Mouse (Mus musculus): ENCODE measurements around the gene Ccn1. TPM values are rescaled to one million over a fixed set of nuclear protein-coding genes. Genes with fewer than 3 reads are reported as not detected.

Gene Ccn1
- total and polyA plus RNA-seq, 3 experiments: not detected

- TF ChIP-seq POLR2AphosphoS5 (IDR thresholded peaks at IDR 0.05; ENCODE audit: insufficient replicate concordance, low read depth, low read length) (no peak), TAL1 (conservative IDR thresholded peaks at IDR 0.05; ENCODE audit: low read depth, low read length) (no peak), GATA1 (IDR thresholded peaks at IDR 0.05; ENCODE audit: borderline replicate concordance, low read length) (no peak), GATA2 (IDR thresholded peaks at IDR 0.05; ENCODE audit: borderline replicate concordance, low read depth, low read length) (no peak), CTCF (IDR thresholded peaks at IDR 0.05; ENCODE audit: low read depth, low read length) (no peak)
- no peak for ATAC-seq (ENCODE audit: extremely low read depth, insufficient number of reproducible peaks, low FRiP score, poor library complexity, severe bottlenecking)
- no peaks in the 10 kb centered on the region for H3K4me1 ChIP-seq (ENCODE audit: insufficient read depth, low read depth, low read length)
- no peaks in the 10 kb centered on the region for H3K36me3 ChIP-seq (replicated peaks)
- peaks cover 32% of the 10 kb centered on the region for H3K9me3 ChIP-seq (replicated peaks)
- DNase-seq (ENCODE audit: low spot score): no peak
- no peak overlapping the region for H3K4me3 ChIP-seq (ENCODE audit: low read depth, low read length)
- H3K27me3 ChIP-seq (ENCODE audit: insufficient read depth, low read length): no peaks in the 10 kb centered on the region
Measured at GRCm38 (mm10) chr3:145684604-145685441, 35.0 kb upstream of the Ccn1 start.

DNA sequence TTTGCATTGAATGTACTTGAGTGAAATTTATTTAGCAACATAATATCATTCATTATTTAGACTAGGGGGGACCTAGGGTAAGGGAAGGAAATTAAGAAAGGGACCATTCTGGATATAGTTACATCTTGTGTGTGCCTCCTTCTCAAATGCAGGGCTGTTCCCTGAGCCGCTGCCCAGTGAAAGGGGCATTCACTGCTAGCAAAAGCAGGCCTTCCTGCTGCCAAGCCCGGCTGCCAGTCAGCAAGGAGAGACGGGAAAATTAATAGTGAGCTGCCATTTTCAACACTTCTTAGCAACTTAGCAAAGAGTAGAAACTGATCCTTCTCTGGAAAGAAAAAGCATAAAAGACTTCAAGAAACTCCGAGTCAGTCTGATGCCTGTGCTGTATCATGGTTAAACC, 34.4 kb upstream of the Ccn1 start:
- peaks cover 34% of the 10 kb centered on the region for H3K9me3 ChIP-seq (replicated peaks)
- H3K27me3 ChIP-seq (ENCODE audit: insufficient read depth, low read length): no peaks in the 10 kb centered on the region
- H3K36me3 ChIP-seq (replicated peaks): no peaks in the 10 kb centered on the region
- H3K4me3 ChIP-seq (ENCODE audit: low read depth, low read length): no peak overlapping the region
- no peak for ATAC-seq (ENCODE audit: extremely low read depth, insufficient number of reproducible peaks, low FRiP score, poor library complexity, severe bottlenecking)
- H3K4me1 ChIP-seq (ENCODE audit: insufficient read depth, low read depth, low read length): no peaks in the 10 kb centered on the region
- no peak for DNase-seq (ENCODE audit: low spot score)
- no peak for TF ChIP-seq GATA2 (IDR thresholded peaks at IDR 0.05; ENCODE audit: borderline replicate concordance, low read depth, low read length)
- no peak for TF ChIP-seq CTCF (IDR thresholded peaks at IDR 0.05; ENCODE audit: low read depth, low read length)
- TF ChIP-seq TAL1 (conservative IDR thresholded peaks at IDR 0.05; ENCODE audit: low read depth, low read length): no peak

DNA sequence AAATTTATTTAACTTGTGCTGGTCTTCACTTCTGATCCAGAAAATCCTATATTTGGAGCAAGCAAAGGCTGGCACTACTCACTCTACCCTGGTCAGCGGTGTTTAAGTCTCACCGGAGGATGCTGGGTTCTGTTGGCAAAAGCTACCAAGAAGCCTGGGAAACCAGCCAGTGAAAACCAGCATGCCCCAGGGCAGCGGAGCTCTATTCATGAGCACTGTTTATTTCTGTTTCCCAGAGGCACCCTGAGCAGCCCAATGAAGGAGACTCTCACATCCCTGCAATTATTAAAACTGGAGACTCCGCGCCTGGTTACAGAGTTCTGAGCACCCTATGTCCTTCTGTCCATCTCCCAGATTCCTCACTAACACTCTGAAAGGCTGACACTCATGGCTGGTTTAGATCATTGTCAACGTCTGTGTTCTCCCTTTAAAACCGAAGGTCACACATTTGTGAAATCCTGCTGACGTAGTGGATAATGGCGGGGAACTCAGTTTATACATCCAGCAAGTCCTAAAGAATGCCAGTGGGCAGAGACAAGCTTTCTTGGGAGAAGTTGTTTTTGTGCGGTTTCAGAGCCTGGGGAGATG, 31.7 kb upstream of the Ccn1 start:
- H3K27me3 ChIP-seq (ENCODE audit: insufficient read depth, low read length): no peaks in the 10 kb centered on the region
- no peaks in the 10 kb centered on the region for H3K36me3 ChIP-seq (replicated peaks)
- no peak overlapping the region for H3K4me3 ChIP-seq (ENCODE audit: low read depth, low read length)
- H3K4me1 ChIP-seq (ENCODE audit: insufficient read depth, low read depth, low read length): no peaks in the 10 kb centered on the region
- no peak for TF ChIP-seq GATA2 (IDR thresholded peaks at IDR 0.05; ENCODE audit: borderline replicate concordance, low read depth, low read length)
- no peak for TF ChIP-seq GATA1 (IDR thresholded peaks at IDR 0.05; ENCODE audit: borderline replicate concordance, low read length)
- TF ChIP-seq POLR2AphosphoS5 (IDR thresholded peaks at IDR 0.05; ENCODE audit: insufficient replicate concordance, low read depth, low read length): no peak
- no peak for TF ChIP-seq CTCF (IDR thresholded peaks at IDR 0.05; ENCODE audit: low read depth, low read length)
- no peak for TF ChIP-seq TAL1 (conservative IDR thresholded peaks at IDR 0.05; ENCODE audit: low read depth, low read length)
- no peak for ATAC-seq (ENCODE audit: extremely low read depth, insufficient number of reproducible peaks, low FRiP score, poor library complexity, severe bottlenecking)
- DNase-seq (ENCODE audit: low spot score): no peak
- H3K9me3 ChIP-seq (replicated peaks): peaks cover 40% of the 10 kb centered on the region

- Histone ChIP-seq H3K4me1 (ENCODE audit: insufficient read depth, low read depth, low read length) (no peaks in the 10 kb centered on the region), H3K4me3 (ENCODE audit: low read depth, low read length) (no peak overlapping the region), H3K27me3 (ENCODE audit: insufficient read depth, low read length) (no peaks in the 10 kb centered on the region), H3K36me3 (replicated peaks) (no peaks in the 10 kb centered on the region), H3K9me3 (replicated peaks) (peaks cover 42% of the 10 kb centered on the region)
- DNase-seq (ENCODE audit: low spot score) (no peak), ATAC-seq (ENCODE audit: extremely low read depth, insufficient number of reproducible peaks, low FRiP score, poor library complexity, severe bottlenecking) (no peak)
- no peak for TF ChIP-seq GATA1 (IDR thresholded peaks at IDR 0.05; ENCODE audit: borderline replicate concordance, low read length)
- TF ChIP-seq CTCF (IDR thresholded peaks at IDR 0.05; ENCODE audit: low read depth, low read length): no peak
Measured at GRCm38 (mm10) chr3:145680686-145681085, 30.9 kb upstream of the Ccn1 start.

- Histone ChIP-seq H3K9me3 (replicated peaks) (peaks cover 35% of the 10 kb centered on the region), H3K4me1 (ENCODE audit: insufficient read depth, low read depth, low read length) (no peaks in the 10 kb centered on the region), H3K27me3 (ENCODE audit: insufficient read depth, low read length) (no peaks in the 10 kb centered on the region), H3K4me3 (ENCODE audit: low read depth, low read length) (no peak overlapping the region), H3K36me3 (replicated peaks) (no peaks in the 10 kb centered on the region)
- TF ChIP-seq GATA1 (IDR thresholded peaks at IDR 0.05; ENCODE audit: borderline replicate concordance, low read length) (no peak), POLR2AphosphoS5 (IDR thresholded peaks at IDR 0.05; ENCODE audit: insufficient replicate concordance, low read depth, low read length) (no peak), CTCF (IDR thresholded peaks at IDR 0.05; ENCODE audit: low read depth, low read length) (no peak), TAL1 (conservative IDR thresholded peaks at IDR 0.05; ENCODE audit: low read depth, low read length) (no peak), GATA2 (IDR thresholded peaks at IDR 0.05; ENCODE audit: borderline replicate concordance, low read depth, low read length) (no peak)
- DNase-seq (ENCODE audit: low spot score): no peak
- ATAC-seq (ENCODE audit: extremely low read depth, insufficient number of reproducible peaks, low FRiP score, poor library complexity, severe bottlenecking): no peak
Measured at GRCm38 (mm10) chr3:145676212-145676611, 26.4 kb upstream of the Ccn1 start.

DNA sequence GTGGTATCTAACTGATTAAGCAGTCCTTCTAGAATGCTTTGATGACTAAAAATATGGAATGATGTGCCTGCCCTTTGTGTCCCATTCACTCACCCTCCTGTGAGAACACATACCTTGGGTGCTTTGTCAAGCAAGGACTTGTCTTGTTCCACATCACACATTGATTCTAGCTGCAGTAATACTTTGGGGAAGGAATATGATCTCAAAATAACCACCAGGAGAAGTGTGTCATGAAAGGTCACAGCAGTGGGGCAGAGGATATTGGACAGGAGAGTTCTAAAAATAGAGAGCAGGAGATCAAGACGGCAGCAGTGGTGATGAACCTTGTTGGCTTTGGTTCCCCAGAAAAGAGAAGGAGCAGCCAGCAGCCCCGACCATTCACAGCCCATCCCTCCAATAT, 25.0 kb upstream of the Ccn1 start:
- no peaks in the 10 kb centered on the region for H3K27me3 ChIP-seq (ENCODE audit: insufficient read depth, low read length)
- DNase-seq (ENCODE audit: low spot score) (no peak), ATAC-seq (ENCODE audit: extremely low read depth, insufficient number of reproducible peaks, low FRiP score, poor library complexity, severe bottlenecking) (no peak)
- no peaks in the 10 kb centered on the region for H3K4me1 ChIP-seq (ENCODE audit: insufficient read depth, low read depth, low read length)
- no peak for TF ChIP-seq TAL1 (conservative IDR thresholded peaks at IDR 0.05; ENCODE audit: low read depth, low read length)
- no peak for TF ChIP-seq CTCF (IDR thresholded peaks at IDR 0.05; ENCODE audit: low read depth, low read length)
- no peak for TF ChIP-seq GATA1 (IDR thresholded peaks at IDR 0.05; ENCODE audit: borderline replicate concordance, low read length)
- TF ChIP-seq POLR2AphosphoS5 (IDR thresholded peaks at IDR 0.05; ENCODE audit: insufficient replicate concordance, low read depth, low read length): no peak
- no peak for TF ChIP-seq GATA2 (IDR thresholded peaks at IDR 0.05; ENCODE audit: borderline replicate concordance, low read depth, low read length)
- H3K4me3 ChIP-seq (ENCODE audit: low read depth, low read length): no peak overlapping the region
- no peaks in the 10 kb centered on the region for H3K36me3 ChIP-seq (replicated peaks)
- H3K9me3 ChIP-seq (replicated peaks): peaks cover 22% of the 10 kb centered on the region

Data from G1E (cell line).